Mouse (Mus musculus): ENCODE measurements around the gene Patz1. TPM values are rescaled to one million over a fixed set of nuclear protein-coding genes. Genes with fewer than 3 reads are reported as not detected.

Gene Patz1
- 41.0 and 44.1 TPM in 2 replicates for polyA plus RNA-seq (2012; rRNA removed)

DNA sequence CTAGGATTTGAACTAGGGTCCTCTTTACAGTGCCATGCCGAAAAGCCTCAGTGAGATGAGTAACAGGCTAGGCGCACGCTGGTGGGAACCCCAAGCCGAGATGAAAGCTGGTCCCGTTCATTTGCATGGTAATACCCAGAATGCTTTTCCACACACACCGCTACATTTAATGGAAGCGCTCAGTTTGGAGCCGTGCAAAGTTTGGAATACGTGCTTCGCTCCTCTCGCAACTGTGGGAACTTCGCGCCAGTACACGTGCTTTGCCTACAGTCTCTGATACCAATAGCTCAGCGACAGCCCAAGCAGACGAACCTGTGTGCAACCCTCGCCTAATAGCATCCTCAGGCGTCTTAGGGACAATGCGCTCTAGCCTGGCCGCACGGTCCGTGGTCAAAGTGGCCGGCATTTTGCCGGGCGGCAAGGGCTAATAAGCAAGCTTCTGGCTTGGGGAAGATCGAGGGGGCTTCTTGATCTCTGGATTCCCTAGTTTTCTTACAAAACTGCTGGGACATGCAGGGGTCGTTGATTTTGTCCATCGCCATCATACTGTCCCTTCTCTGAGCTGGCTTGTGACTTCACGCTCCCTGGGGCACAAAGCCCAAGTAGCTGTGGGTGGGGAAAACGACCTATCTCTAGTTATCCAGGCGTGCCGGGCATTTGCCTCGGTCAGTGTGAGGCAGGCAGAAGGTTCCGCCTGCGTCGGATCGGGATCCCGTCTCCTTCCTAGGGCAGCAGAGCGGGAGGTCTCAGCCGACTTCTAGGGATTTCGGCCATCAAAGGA, at the start of gene Patz1:
Gene Patz1, plus strand, starts transcription at position 354 of the 781 bp plus-strand sequence.
- TF ChIP-seq CTCF (IDR thresholded peaks at IDR 0.05; ENCODE audit: borderline replicate concordance, insufficient read depth, low read depth, low read length) (no peak), POLR2A (IDR thresholded peaks at IDR 0.05; ENCODE audit: borderline replicate concordance, insufficient read depth, low read length) (peak; percentile 62)
- DNase-seq: peak; percentile 71 to 74
- peak within 1 kb of the TSS; percentile 92 for H3K4me3 ChIP-seq (replicated peaks; ENCODE audit: insufficient read depth, low read depth, low read length)
- H3K27ac ChIP-seq (ENCODE audit: insufficient read depth, low read length): peak within 1 kb of the TSS; percentile 95
- no peaks in the 10 kb centered on the region for H3K27me3 ChIP-seq (ENCODE audit: control insufficient read depth, insufficient read depth, low read length)
- H3K4me1 ChIP-seq (ENCODE audit: control insufficient read depth, insufficient read depth, low read length): peaks cover 14% of the 10 kb centered on the region; the same call in 1 of the 2 replicates
- under 1% methylated on average over 41 of the region's 41 CpGs for WGBS

DNA sequence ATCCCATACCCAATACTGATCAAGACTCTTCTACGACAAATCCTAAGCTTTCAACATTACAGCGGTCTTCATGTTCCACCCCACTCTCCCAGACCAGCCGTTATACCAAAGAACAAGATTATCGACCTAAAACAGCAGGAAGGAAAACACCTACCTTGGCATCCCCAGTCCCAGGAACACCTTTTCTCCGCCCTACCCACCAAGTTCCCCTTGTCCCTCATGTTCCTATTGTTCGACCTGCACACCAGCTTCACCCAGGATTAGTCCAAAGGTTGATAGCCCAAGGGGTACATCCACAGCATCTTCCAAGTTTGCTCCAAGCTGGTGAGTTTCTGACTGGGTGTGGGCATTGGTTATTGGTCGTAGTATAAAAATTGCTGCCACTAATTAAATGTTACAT, 46.3 kb upstream of the Patz1 start:
- no peaks in the 10 kb centered on the region for H3K27me3 ChIP-seq (ENCODE audit: control insufficient read depth, insufficient read depth, low read length)
- H3K27ac ChIP-seq (ENCODE audit: insufficient read depth, low read length): no peak overlapping the region
- no peak for TF ChIP-seq POLR2A (IDR thresholded peaks at IDR 0.05; ENCODE audit: borderline replicate concordance, insufficient read depth, low read length)
- H3K4me1 ChIP-seq (ENCODE audit: control insufficient read depth, insufficient read depth, low read length): peaks cover 7% of the 10 kb centered on the region; the same call in 1 of the 2 replicates
- H3K4me3 ChIP-seq (replicated peaks; ENCODE audit: insufficient read depth, low read depth, low read length): no peak overlapping the region
- 93% methylated on average over 7 of the region's 7 CpGs for WGBS
- no peak for DNase-seq

DNA sequence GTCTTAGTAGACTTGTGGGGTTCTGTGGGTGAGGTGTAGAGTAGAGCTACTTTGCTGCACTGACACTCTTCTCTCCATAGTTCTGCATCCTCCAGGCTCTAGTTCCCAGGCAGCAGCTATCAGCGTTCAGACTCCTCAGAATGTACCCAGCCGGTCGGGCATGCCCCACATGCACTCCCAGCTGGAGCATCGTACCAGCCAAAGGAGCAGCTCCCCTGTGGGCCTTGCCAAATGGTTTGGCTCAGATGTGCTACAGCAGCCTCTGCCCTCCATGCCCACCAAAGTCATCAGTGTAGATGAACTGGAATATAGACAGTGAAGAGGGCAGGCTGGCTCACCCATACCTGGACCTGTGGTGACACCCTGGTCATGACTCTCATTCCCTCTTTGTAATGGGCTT, 44.9 kb upstream of the Patz1 start:
- Histone ChIP-seq H3K4me1 (ENCODE audit: control insufficient read depth, insufficient read depth, low read length) (peaks cover 7% of the 10 kb centered on the region; the same call in 1 of the 2 replicates), H3K27me3 (ENCODE audit: control insufficient read depth, insufficient read depth, low read length) (no peaks in the 10 kb centered on the region), H3K27ac (ENCODE audit: insufficient read depth, low read length) (0 out of 2 replicates have a peak overlapping the region, but pooled peaks have one; percentile 15), H3K4me3 (replicated peaks; ENCODE audit: insufficient read depth, low read depth, low read length) (no peak overlapping the region)
- TF ChIP-seq POLR2A (IDR thresholded peaks at IDR 0.05; ENCODE audit: borderline replicate concordance, insufficient read depth, low read length) (no peak), CTCF (IDR thresholded peaks at IDR 0.05; ENCODE audit: borderline replicate concordance, insufficient read depth, low read depth, low read length) (no peak)
- DNase-seq: peak; percentile 37 to 38
- 15% methylated on average over 4 of the region's 4 CpGs for WGBS

DNA sequence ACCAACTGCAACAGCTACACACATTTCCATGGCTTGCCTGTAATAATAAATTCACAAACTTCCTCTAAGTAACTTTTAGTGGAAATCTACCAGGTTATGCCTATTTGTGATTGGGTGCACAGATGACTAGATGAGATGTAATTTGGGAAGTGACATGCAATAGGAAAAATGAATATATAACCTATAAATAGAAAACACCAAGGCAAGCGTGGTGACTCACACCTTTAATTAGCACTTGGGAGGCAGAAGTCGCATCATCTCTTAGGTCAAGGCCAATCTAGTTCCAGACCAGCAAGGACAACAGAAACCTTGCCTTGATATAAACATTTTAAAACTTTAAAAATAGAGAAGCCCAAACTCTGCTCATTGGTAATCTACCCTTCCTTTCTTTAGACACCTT, 41.3 kb upstream of the Patz1 start:
- no peaks in the 10 kb centered on the region for H3K27me3 ChIP-seq (ENCODE audit: control insufficient read depth, insufficient read depth, low read length)
- H3K4me1 ChIP-seq (ENCODE audit: control insufficient read depth, insufficient read depth, low read length): peaks cover 7% of the 10 kb centered on the region; the same call in 1 of the 2 replicates
- no peak for DNase-seq
- H3K4me3 ChIP-seq (replicated peaks; ENCODE audit: insufficient read depth, low read depth, low read length): no peak overlapping the region
- no peak overlapping the region for H3K27ac ChIP-seq (ENCODE audit: insufficient read depth, low read length)
- 27% methylated on average over 2 of the region's 2 CpGs for WGBS
- no peak for TF ChIP-seq CTCF (IDR thresholded peaks at IDR 0.05; ENCODE audit: borderline replicate concordance, insufficient read depth, low read depth, low read length)
- TF ChIP-seq POLR2A (IDR thresholded peaks at IDR 0.05; ENCODE audit: borderline replicate concordance, insufficient read depth, low read length): no peak

DNA sequence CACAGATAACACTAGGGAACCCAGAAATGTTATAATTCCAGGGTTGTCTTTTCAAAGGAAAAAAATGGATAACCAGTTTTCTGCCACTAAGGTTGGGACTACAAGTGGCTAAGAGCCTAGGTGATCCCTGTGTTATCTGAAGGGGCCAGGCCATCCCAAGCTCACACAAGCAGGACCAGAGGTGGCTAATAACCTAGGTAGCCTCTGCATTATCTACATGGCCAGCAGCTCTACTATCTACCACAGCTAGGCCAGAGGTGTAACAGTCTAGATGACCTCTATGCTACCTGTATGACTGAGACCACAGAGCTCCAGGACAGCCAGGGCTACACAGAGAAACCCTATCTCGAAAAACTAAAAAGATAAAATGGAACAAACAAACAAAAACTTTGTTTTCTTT, 29.1 kb upstream of the Patz1 start:
- Histone ChIP-seq H3K4me3 (replicated peaks; ENCODE audit: insufficient read depth, low read depth, low read length) (no peak overlapping the region), H3K27ac (ENCODE audit: insufficient read depth, low read length) (no peak overlapping the region)
- WGBS: 95% methylated on average over 1 of the region's 1 CpGs

DNA sequence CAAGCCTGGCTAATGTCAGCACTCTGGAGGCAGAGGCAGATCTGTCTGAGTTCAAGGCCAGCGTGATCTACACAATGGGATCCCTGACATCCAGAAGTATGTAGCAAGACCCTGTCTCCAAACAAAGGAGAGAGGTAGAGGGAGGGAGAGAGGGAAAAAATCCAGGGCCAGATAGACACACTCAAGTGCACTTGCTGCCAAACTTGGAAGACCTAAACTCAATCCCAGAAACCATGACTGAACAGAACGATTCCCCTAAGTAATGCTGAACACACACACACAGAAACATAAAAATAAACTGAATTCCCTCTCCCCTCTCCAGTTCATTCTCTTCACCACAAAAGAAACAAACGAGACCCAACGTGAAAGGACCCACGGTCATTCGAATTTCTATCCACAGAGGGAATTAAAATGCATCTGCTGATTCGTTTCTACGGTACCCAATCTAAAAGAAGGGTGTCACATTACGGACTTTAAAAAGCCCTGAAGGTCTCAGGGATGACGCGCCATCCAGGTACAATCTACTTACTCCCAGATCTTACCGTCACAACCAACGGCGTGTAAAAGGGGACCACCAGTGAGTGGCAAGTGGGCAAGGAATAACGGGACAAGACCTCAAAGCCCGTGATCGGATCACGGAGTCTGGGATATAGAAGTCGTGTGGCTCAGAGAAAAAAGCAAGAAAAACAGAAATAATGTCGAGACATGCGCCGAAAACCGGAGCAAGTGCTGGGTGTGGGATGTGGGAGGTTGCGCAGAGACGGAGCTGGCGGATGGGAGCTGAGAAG, 23.2 kb upstream of the Patz1 start:
- Histone ChIP-seq H3K4me3 (replicated peaks; ENCODE audit: insufficient read depth, low read depth, low read length) (peak overlapping the region; percentile 83), H3K4me1 (ENCODE audit: control insufficient read depth, insufficient read depth, low read length) (no peaks in the 10 kb centered on the region), H3K27ac (ENCODE audit: insufficient read depth, low read length) (peak overlapping the region; percentile 70; the same call in 1 of the 2 replicates), H3K27me3 (ENCODE audit: control insufficient read depth, insufficient read depth, low read length) (no peaks in the 10 kb centered on the region)
- WGBS: under 1% methylated on average over 26 of the region's 26 CpGs
- no peak for TF ChIP-seq CTCF (IDR thresholded peaks at IDR 0.05; ENCODE audit: borderline replicate concordance, insufficient read depth, low read depth, low read length)
- no peak for TF ChIP-seq POLR2A (IDR thresholded peaks at IDR 0.05; ENCODE audit: borderline replicate concordance, insufficient read depth, low read length)
- no peak for DNase-seq

More for the DNA sequence above, 29.1 kb upstream of the Patz1 start:
- no peak for DNase-seq
- Histone ChIP-seq H3K4me1 (ENCODE audit: control insufficient read depth, insufficient read depth, low read length) (no peaks in the 10 kb centered on the region), H3K27me3 (ENCODE audit: control insufficient read depth, insufficient read depth, low read length) (no peaks in the 10 kb centered on the region)
- TF ChIP-seq POLR2A (IDR thresholded peaks at IDR 0.05; ENCODE audit: borderline replicate concordance, insufficient read depth, low read length) (no peak), CTCF (IDR thresholded peaks at IDR 0.05; ENCODE audit: borderline replicate concordance, insufficient read depth, low read depth, low read length) (no peak)

DNA sequence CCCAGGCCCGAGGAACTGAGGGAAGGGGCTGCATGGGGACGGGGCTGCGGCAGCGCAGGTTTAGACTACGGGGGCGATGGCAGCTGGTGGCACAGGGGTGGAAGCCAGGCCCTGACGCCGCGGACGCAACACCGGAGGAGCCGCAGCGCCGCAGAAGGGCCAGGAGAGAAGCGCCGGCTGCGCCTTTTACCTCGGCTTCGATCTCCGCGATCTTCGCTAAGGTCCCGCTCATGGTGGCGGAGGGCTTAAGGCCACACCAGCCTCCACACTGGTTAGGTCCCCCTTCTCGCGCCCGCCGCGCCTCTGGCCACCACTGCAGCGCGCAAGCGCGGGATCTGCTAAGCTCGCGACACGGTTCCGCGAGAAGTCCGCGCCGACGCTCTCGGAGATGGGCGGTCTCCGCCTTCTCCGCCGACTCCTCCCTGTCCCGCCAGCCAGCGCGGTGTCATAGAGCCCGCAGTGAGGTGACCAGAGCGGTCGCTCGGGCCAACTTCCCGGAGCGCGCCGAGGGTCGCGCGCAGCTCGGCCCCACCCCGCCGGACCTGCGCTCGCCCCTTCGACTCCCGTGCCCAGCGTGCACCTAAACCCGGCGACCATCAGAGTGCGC, 22.5 kb upstream of the Patz1 start, which contains the start of gene Drg1:
Gene Drg1, minus strand, starts transcription at position 337 of the 607 bp plus-strand sequence.
- peak; percentile 92 to 94 for DNase-seq
- peak; percentile 93 for TF ChIP-seq POLR2A (IDR thresholded peaks at IDR 0.05; ENCODE audit: borderline replicate concordance, insufficient read depth, low read length)
- no peak for TF ChIP-seq CTCF (IDR thresholded peaks at IDR 0.05; ENCODE audit: borderline replicate concordance, insufficient read depth, low read depth, low read length)
- under 1% methylated on average over 71 of the region's 72 CpGs for WGBS

More for the DNA sequence above, 22.5 kb upstream of the Patz1 start, which contains the start of gene Drg1:
- Histone ChIP-seq H3K27ac (ENCODE audit: insufficient read depth, low read length) (peak within 1 kb of the TSS; percentile 70), H3K4me1 (ENCODE audit: control insufficient read depth, insufficient read depth, low read length) (no peaks in the 10 kb centered on the region), H3K27me3 (ENCODE audit: control insufficient read depth, insufficient read depth, low read length) (no peaks in the 10 kb centered on the region), H3K4me3 (replicated peaks; ENCODE audit: insufficient read depth, low read depth, low read length) (peak within 1 kb of the TSS; percentile 83)

Data from cerebellum, adult 2 months (tissue).